In the genomic region with DNA sequence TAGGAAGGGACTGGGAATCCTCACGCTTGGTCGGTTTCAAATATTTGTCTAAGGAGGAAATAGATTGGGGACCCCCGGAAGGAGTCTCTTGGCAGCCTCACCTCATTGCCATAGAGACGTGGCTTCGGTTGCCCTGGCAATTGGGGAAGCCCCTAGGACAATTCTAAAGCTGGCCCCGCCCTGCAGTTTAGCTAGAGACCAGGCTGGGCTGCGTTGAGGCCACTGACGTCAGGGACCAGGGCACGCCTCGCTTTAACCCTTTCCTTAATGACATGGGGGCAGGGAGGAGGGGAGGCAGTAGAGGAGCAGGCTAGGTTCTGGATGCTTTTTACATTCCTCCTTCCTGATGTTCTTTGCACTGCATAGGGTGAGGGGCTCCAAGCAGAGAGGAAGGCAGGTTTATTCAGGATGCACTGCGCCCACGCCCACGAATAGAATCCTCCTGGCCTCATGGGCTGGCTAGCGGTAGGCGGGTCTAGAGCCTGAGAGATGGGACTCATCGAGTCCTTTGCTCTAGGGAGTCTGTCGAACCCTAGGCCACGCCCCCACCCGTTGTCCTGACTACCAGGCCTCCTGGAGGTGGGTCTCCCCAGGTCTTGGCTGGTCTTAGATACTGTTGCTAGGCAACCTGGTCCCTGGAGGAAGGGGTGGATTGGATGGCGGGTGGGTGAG, we compare ENCODE assay signal across 8 mouse cellular contexts. TPM values are rescaled to one million over a fixed set of nuclear protein-coding genes. Genes with fewer than 3 reads are reported as not detected.
A peak's percentile ranks its signal among the peaks of the same experiment; 100 is the strongest.
DNase-seq lines count a peak whose midpoint lies in the region; ATAC-seq lines count a peak whose summit lies in the region.

No protein-coding gene starts in this region.

- ATAC-seq in hindbrain, embryonic 11.5 days (ENCODE audit: low FRiP score) = peak; percentile 95
- peak; percentile 53 for ATAC-seq in megakaryocyte-erythroid progenitor cell, adult 5-6 weeks (replicated peaks; ENCODE audit: low FRiP score, low TSS enrichment, poor library complexity, severe bottlenecking)

- peaks cover 33% of the 10 kb centered on the region for H3K4me1 ChIP-seq in hindbrain, embryonic 11.5 days (replicated peaks; ENCODE audit: control insufficient read depth, insufficient read depth, low read length)

- peak overlapping the region; percentile 58 for H3K4me2 ChIP-seq in hindbrain, embryonic 11.5 days (replicated peaks; ENCODE audit: low read depth, low read length)

- H3K9me3 ChIP-seq in hindbrain, embryonic 11.5 days (ENCODE audit: control insufficient read depth, low read length) = no peaks in the 10 kb centered on the region

- no peaks in the 10 kb centered on the region for H3K27me3 ChIP-seq in hindbrain, embryonic 11.5 days (ENCODE audit: control insufficient read depth, insufficient read depth, low read length)

- 2% methylated on average over 20 of the region's 20 CpGs for WGBS in hindbrain, embryonic 11.5 days

- peak; percentile 63 for DNase-seq in adrenal gland, adult 2 months
- no peak for DNase-seq in adrenal gland, adult 18-20 months (ENCODE audit: low spot score in 2 of 2)
- peak; percentile 92 to 95 for DNase-seq in cerebellum, postnatal 10 days
- DNase-seq in frontal cortex, postnatal 14 days (ENCODE audit: low spot score in 2 of 2) = peak; percentile 87 to 93
- DNase-seq in hindbrain, embryonic 11.5 days (ENCODE audit: low spot score) = peak; percentile 99
- peak; percentile 83 to 91 for DNase-seq in left cerebral cortex, adult 9 months (ENCODE audit: low spot score in 2 of 2)
- peak; percentile 85 to 89 for DNase-seq in right cerebral cortex, postnatal 36 days (ENCODE audit: low spot score in 2 of 2)

- peak overlapping the region; percentile 32 for H3K4me3 ChIP-seq in hindbrain, embryonic 11.5 days (ENCODE audit: low read depth, low read length)

- H3K36me3 ChIP-seq in hindbrain, embryonic 11.5 days (ENCODE audit: control insufficient read depth, insufficient read depth, low read length) = peaks cover 10% of the 10 kb centered on the region

- H3K9ac ChIP-seq in hindbrain, embryonic 11.5 days (ENCODE audit: low read depth, low read length) = peak overlapping the region; percentile 57; the same call in 1 of the 2 replicates

- peak overlapping the region; percentile 92 for H3K27ac ChIP-seq in hindbrain, embryonic 11.5 days (ENCODE audit: low read depth, low read length)

RNA-seq across cellular contexts. Expression of a gene that starts 12.5 kb away (rescaled TPM):
- 10 to 100 TPM; 22.9 to 32.4 TPM for total RNA-seq in adrenal gland, adult 2 months (2021)
- polyA plus RNA-seq in adrenal gland, adult 2 months (2012; rRNA removed) = 21.7 and 22.1 TPM in 2 replicates
- total RNA-seq in adrenal gland, adult 18-20 months (2021) = 10 to 100 TPM; 24.6 to 33.0 TPM
- 13.2 and 18.7 TPM in 2 replicates for polyA plus RNA-seq in hindbrain, embryonic 11.5 days (2014; fragmentation: Nextera tagmentation; extraction: Ambion mirVana)
- 2.1 and 3.0 TPM in 2 replicates for total RNA-seq in megakaryocyte-erythroid progenitor cell, adult 5-6 weeks (2014; fragmentation: Nextera tagmentation)
- total RNA-seq in megakaryocyte-erythroid progenitor cell, adult 5-6 weeks (2017) = 0.23 and 0.76 TPM in 2 replicates

RNA-seq across cellular contexts. Expression of a gene that starts 14.1 kb away (rescaled TPM):
- 100 to 1,000 TPM; 426 to 754 TPM for total RNA-seq in adrenal gland, adult 2 months (2021)
- polyA plus RNA-seq in adrenal gland, adult 2 months (2012; rRNA removed) = 171 and 186 TPM in 2 replicates
- total RNA-seq in adrenal gland, adult 18-20 months (2021) = 1,000 to 10,000 TPM in 1 of 2 experiments, 100 to 1,000 TPM in 1; 522 to 1,041 TPM
- polyA plus RNA-seq in hindbrain, embryonic 11.5 days (2014; fragmentation: Nextera tagmentation; extraction: Ambion mirVana) = 45.1 and 52.1 TPM in 2 replicates
- 50.8 and 85.0 TPM in 2 replicates for total RNA-seq in megakaryocyte-erythroid progenitor cell, adult 5-6 weeks (2014; fragmentation: Nextera tagmentation)
- total RNA-seq in megakaryocyte-erythroid progenitor cell, adult 5-6 weeks (2017) = 58.1 and 70.7 TPM in 2 replicates

RNA-seq across cellular contexts. Expression of a gene that starts 24.6 kb away (rescaled TPM):
- total RNA-seq in adrenal gland, adult 2 months (2021) = 1 to 10 TPM in 1 of 2 experiments, not detected in 1; 1.7 TPM
- polyA plus RNA-seq in adrenal gland, adult 2 months (2012; rRNA removed) = 0.08 TPM in 1 of 2 replicates, not detected in the other
- total RNA-seq in adrenal gland, adult 18-20 months (2021) = under 1 TPM in 1 of 2 experiments, not detected in 1; 0.50 TPM
- 0.29 and 0.40 TPM in 2 replicates for polyA plus RNA-seq in hindbrain, embryonic 11.5 days (2014; fragmentation: Nextera tagmentation; extraction: Ambion mirVana)
- total RNA-seq in megakaryocyte-erythroid progenitor cell, adult 5-6 weeks (2014; fragmentation: Nextera tagmentation) = not detected in 2 replicates
- total RNA-seq in megakaryocyte-erythroid progenitor cell, adult 5-6 weeks (2017) = not detected in 2 replicates

RNA-seq across cellular contexts. Expression of a gene that starts 28.9 kb away (rescaled TPM):
- 10 to 100 TPM; 11.2 to 12.2 TPM for total RNA-seq in adrenal gland, adult 2 months (2021)
- 20.2 and 22.2 TPM in 2 replicates for polyA plus RNA-seq in adrenal gland, adult 2 months (2012; rRNA removed)
- total RNA-seq in adrenal gland, adult 18-20 months (2021) = 10 to 100 TPM; 13.8 to 14.9 TPM
- polyA plus RNA-seq in hindbrain, embryonic 11.5 days (2014; fragmentation: Nextera tagmentation; extraction: Ambion mirVana) = 24.6 and 27.2 TPM in 2 replicates
- 20.3 and 30.0 TPM in 2 replicates for total RNA-seq in megakaryocyte-erythroid progenitor cell, adult 5-6 weeks (2014; fragmentation: Nextera tagmentation)
- total RNA-seq in megakaryocyte-erythroid progenitor cell, adult 5-6 weeks (2017) = 15.8 and 20.8 TPM in 2 replicates

RNA-seq across cellular contexts. Expression of a gene that starts 33.7 kb away (rescaled TPM):
- 10 to 100 TPM; 52.2 to 57.6 TPM for total RNA-seq in adrenal gland, adult 2 months (2021)
- 9.7 and 19.0 TPM in 2 replicates for polyA plus RNA-seq in adrenal gland, adult 2 months (2012; rRNA removed)
- total RNA-seq in adrenal gland, adult 18-20 months (2021) = 10 to 100 TPM; 51.5 to 57.5 TPM
- polyA plus RNA-seq in hindbrain, embryonic 11.5 days (2014; fragmentation: Nextera tagmentation; extraction: Ambion mirVana) = 56.7 and 57.5 TPM in 2 replicates
- 49.1 and 53.9 TPM in 2 replicates for total RNA-seq in megakaryocyte-erythroid progenitor cell, adult 5-6 weeks (2014; fragmentation: Nextera tagmentation)
- 46.2 and 53.7 TPM in 2 replicates for total RNA-seq in megakaryocyte-erythroid progenitor cell, adult 5-6 weeks (2017)

Comparison
In these comparisons a context has a peak if more than half of its experiments do, and no peak if none do; other contexts are left out.
1. DNase-seq: peak in adrenal gland, adult 2 months (single experiment), cerebellum, postnatal 10 days (2 of 2), frontal cortex, postnatal 14 days (2 of 2), hindbrain, embryonic 11.5 days (single experiment), left cerebral cortex, adult 9 months (2 of 2) and right cerebral cortex, postnatal 36 days (2 of 2); none in adrenal gland, adult 18-20 months (0 of 2).
2. RNA of a gene that starts 12.5 kb away (total RNA-seq): 24.6 to 33.0 TPM in adrenal gland, adult 18-20 months and 22.9 to 32.4 TPM in adrenal gland, adult 2 months; 0.23 to 3.0 TPM in megakaryocyte-erythroid progenitor cell, adult 5-6 weeks; every median in the first group is over 4 times any median in the second.
3. RNA of a gene that starts 14.1 kb away (total RNA-seq): 522 to 1,041 TPM in adrenal gland, adult 18-20 months and 426 to 754 TPM in adrenal gland, adult 2 months; 50.8 to 85.0 TPM in megakaryocyte-erythroid progenitor cell, adult 5-6 weeks; every median in the first group is over 4 times any median in the second.